Mouse (Mus musculus) neural tube, embryonic 14.5 days (tissue): ENCODE data around the gene Amhr2. TPM values are rescaled to one million over a fixed set of nuclear protein-coding genes. Genes with fewer than 3 reads are reported as not detected.

Source experiments
- ATAC-seq: fragments of 200-750 bp; cut with Nextera tagmentation; 2 replicates; pipeline ENCODE4 v1.8.0; 2017; ENCODE audit warnings: low read depth, mild to moderate bottlenecking, moderate TSS enrichment, moderate library complexity
- H3K27ac ChIP-seq: fragments of 300-500 bp; sonication (generic); 2 replicates; pipeline ENCODE4 v1.5.1; 2014; ENCODE audit warnings: low read depth, mild to moderate bottlenecking, control low read depth, low read length, moderate library complexity, mixed read lengths
- H3K27me3 ChIP-seq: fragments of 300-500 bp; sonication (generic); 2 replicates; pipeline ENCODE4 v1.6.1; 2014; ENCODE audit warnings: low read length; ENCODE audit not compliant: control insufficient read depth, insufficient read depth
- H3K36me3 ChIP-seq: fragments of 300-500 bp; sonication (generic); 2 replicates; pipeline ENCODE4 v1.6.1; 2014; ENCODE audit warnings: low read length, mixed read lengths; ENCODE audit not compliant: control insufficient read depth, insufficient read depth
- H3K4me1 ChIP-seq: fragments of 300-500 bp; sonication (generic); 2 replicates; pipeline ENCODE4 v1.6.1; 2014; ENCODE audit warnings: low read length; ENCODE audit not compliant: control insufficient read depth, insufficient read depth
- H3K4me2 ChIP-seq: fragments of 300-500 bp; sonication (generic); 2 replicates; pipeline ENCODE4 v1.6.1; 2014; ENCODE audit warnings: mild to moderate bottlenecking, low read depth, low read length, control low read depth
- H3K4me3 ChIP-seq: fragments of 300-500 bp; sonication (generic); 2 replicates; pipeline ENCODE4 v1.5.1; 2014; ENCODE audit warnings: low read depth, low read length, control low read depth, mixed read lengths
- H3K9ac ChIP-seq: fragments of 300-500 bp; sonication (generic); replicated peaks from 2 replicates; pipeline ENCODE4 v1.6.1; 2014; ENCODE audit warnings: low read depth, mild to moderate bottlenecking, control low read depth, low read length, mixed read lengths
- H3K9me3 ChIP-seq: fragments of 300-500 bp; sonication (generic); 2 replicates; pipeline ENCODE4 v1.6.1; 2016; ENCODE audit warnings: low read length; ENCODE audit not compliant: control insufficient read depth
- WGBS: fragments of 180-500 bp; shearing (Covaris S2); extraction: QIAGEN DNeasy Blood & Tissue Kit; methylation state at CpG from one replicate; pipeline ENCODE4 v1.1.7; 2014; 5-methylcytosine and 5-hydroxymethylcytosine counted together
- polyA plus RNA-seq: library from polyadenylated mRNA; unstranded; fragments of >200 nt; fragmentation: Nextera tagmentation; extraction: Ambion mirVana; gene quantifications from 2 replicates; pipeline ENCODE4 v1.2.1, GENCODE M21; 2014

The Amhr2 gene
- polyA plus RNA-seq, 1 experiment from 2014 or later = 0.82 TPM

GRCm38 (mm10) chr15:102471727-102472126 lies 26.6 kb downstream of the Amhr2 start:
- ATAC-seq = no peak
- Histone ChIP-seq H3K9me3 (no peaks in the 10 kb centered on the region), H3K4me3 (peak overlapping the region; percentile 81), H3K36me3 (peaks cover 23% of the 10 kb centered on the region), H3K9ac (no peak overlapping the region; the same call in 1 of the 2 replicates), H3K4me1 (peaks cover 6% of the 10 kb centered on the region), H3K27me3 (no peaks in the 10 kb centered on the region), H3K27ac (no peak overlapping the region), H3K4me2 (peak overlapping the region; percentile 65)

GRCm38 (mm10) chr15:102473246-102473645 lies 28.1 kb downstream of the Amhr2 start:
- WGBS = 69% methylated on average over 2 of the region's 2 CpGs
- Histone ChIP-seq H3K9ac (no peak overlapping the region), H3K36me3 (peaks cover 34% of the 10 kb centered on the region)

GRCm38 (mm10) chr15:102474520-102474919 lies 29.4 kb downstream of the Amhr2 start:
- H3K36me3 ChIP-seq = peaks cover 45% of the 10 kb centered on the region
- WGBS = 94% methylated on average over 2 of the region's 2 CpGs
- ATAC-seq = no peak

More at GRCm38 (mm10) chr15:102473246-102473645, 28.1 kb downstream of the Amhr2 start:
- H3K9me3 ChIP-seq = no peaks in the 10 kb centered on the region
- H3K4me3 ChIP-seq = no peak overlapping the region
- H3K4me2 ChIP-seq = no peak overlapping the region
- ATAC-seq = no peak
- H3K27ac ChIP-seq = no peak overlapping the region
- H3K4me1 ChIP-seq = peaks cover 6% of the 10 kb centered on the region
- H3K27me3 ChIP-seq = no peaks in the 10 kb centered on the region

GRCm38 (mm10) chr15:102483136-102483535 lies 38.0 kb downstream of the Amhr2 start:
- H3K4me1 ChIP-seq = no peaks in the 10 kb centered on the region
- H3K9me3 ChIP-seq = no peaks in the 10 kb centered on the region
- no peaks in the 10 kb centered on the region for H3K27me3 ChIP-seq
- WGBS = 93% methylated on average over 3 of the region's 3 CpGs
- no peak for ATAC-seq
- no peak overlapping the region for H3K4me3 ChIP-seq
- no peak overlapping the region for H3K4me2 ChIP-seq
- H3K9ac ChIP-seq = no peak overlapping the region
- H3K36me3 ChIP-seq = peaks cover 78% of the 10 kb centered on the region
- H3K27ac ChIP-seq = no peak overlapping the region

More at GRCm38 (mm10) chr15:102474520-102474919, 29.4 kb downstream of the Amhr2 start:
- Histone ChIP-seq H3K4me2 (no peak overlapping the region), H3K27me3 (no peaks in the 10 kb centered on the region), H3K4me1 (peaks cover 6% of the 10 kb centered on the region), H3K27ac (no peak overlapping the region), H3K9me3 (no peaks in the 10 kb centered on the region), H3K4me3 (no peak overlapping the region), H3K9ac (no peak overlapping the region)

GRCm38 (mm10) chr15:102485853-102486252 lies 40.7 kb downstream of the Amhr2 start:
- no peak for ATAC-seq
- Histone ChIP-seq H3K4me2 (no peak overlapping the region), H3K4me1 (no peaks in the 10 kb centered on the region), H3K9ac (no peak overlapping the region), H3K27ac (no peak overlapping the region), H3K27me3 (no peaks in the 10 kb centered on the region), H3K36me3 (peaks cover 87% of the 10 kb centered on the region), H3K9me3 (no peaks in the 10 kb centered on the region), H3K4me3 (no peak overlapping the region)
- 92% methylated on average over 12 of the region's 12 CpGs for WGBS

GRCm38 (mm10) chr15:102487664-102488063 lies 42.5 kb downstream of the Amhr2 start:
- H3K27me3 ChIP-seq = no peaks in the 10 kb centered on the region
- H3K9me3 ChIP-seq = no peaks in the 10 kb centered on the region
- H3K36me3 ChIP-seq = peaks cover 82% of the 10 kb centered on the region
- no peak overlapping the region for H3K9ac ChIP-seq
- ATAC-seq = no peak
- no peak overlapping the region for H3K27ac ChIP-seq
- H3K4me2 ChIP-seq = no peak overlapping the region
- no peaks in the 10 kb centered on the region for H3K4me1 ChIP-seq
- no peak overlapping the region for H3K4me3 ChIP-seq
- WGBS = 78% methylated on average over 1 of the region's 1 CpGs

GRCm38 (mm10) chr15:102498322-102498721 lies 53.2 kb downstream of the Amhr2 start:
- WGBS = 90% methylated on average over 3 of the region's 3 CpGs
- ATAC-seq = no peak
- Histone ChIP-seq H3K4me2 (no peak overlapping the region), H3K4me1 (no peaks in the 10 kb centered on the region), H3K9me3 (no peaks in the 10 kb centered on the region), H3K27ac (no peak overlapping the region), H3K27me3 (no peaks in the 10 kb centered on the region), H3K4me3 (no peak overlapping the region), H3K36me3 (peaks cover 76% of the 10 kb centered on the region), H3K9ac (no peak overlapping the region)

GRCm38 (mm10) chr15:102499370-102499769 lies 54.2 kb downstream of the Amhr2 start:
- Histone ChIP-seq H3K9ac (no peak overlapping the region), H3K4me1 (no peaks in the 10 kb centered on the region), H3K27me3 (no peaks in the 10 kb centered on the region), H3K36me3 (peaks cover 77% of the 10 kb centered on the region), H3K4me2 (no peak overlapping the region), H3K9me3 (no peaks in the 10 kb centered on the region), H3K27ac (no peak overlapping the region), H3K4me3 (no peak overlapping the region)
- no peak for ATAC-seq
- WGBS = 82% methylated on average over 3 of the region's 3 CpGs

- Histone ChIP-seq H3K9me3 (no peaks in the 10 kb centered on the region), H3K4me3 (no peak overlapping the region), H3K27me3 (no peaks in the 10 kb centered on the region), H3K4me2 (no peak overlapping the region), H3K4me1 (no peaks in the 10 kb centered on the region), H3K9ac (no peak overlapping the region), H3K36me3 (peaks cover 78% of the 10 kb centered on the region), H3K27ac (no peak overlapping the region)
- no peak for ATAC-seq
- 88% methylated on average over 6 of the region's 6 CpGs for WGBS
Observed at GRCm38 (mm10) chr15:102499851-102500250, 54.7 kb downstream of the Amhr2 start.
